Mouse (Mus musculus) kidney, embryonic 14.5 days (tissue): ENCODE measurements at regions not wholly inside any gene's neighbourhood (a gene's known extent, or its start where the extent isn't known, plus 50 kb on each side); places are given as distances from the start of the nearest gene placed in this dataset.
A peak's percentile ranks its signal among the peaks of the same experiment; 100 is the strongest.

ENCODE experiments used
- ATAC-seq: fragments of 200-750 bp; cut with Nextera tagmentation; 2 replicates; pipeline ENCODE4 v1.8.0; 2017; ENCODE audit warnings: moderate number of reproducible peaks, mild to moderate bottlenecking, moderate TSS enrichment, moderate library complexity; ENCODE audit not compliant: low FRiP score, low TSS enrichment
- H3K27ac ChIP-seq: fragments of 300-500 bp; sonication (generic); 2 replicates; pipeline ENCODE4 v1.5.1; 2014; ENCODE audit warnings: low read depth, mild to moderate bottlenecking, low read length, moderate library complexity, mixed read lengths
- H3K27me3 ChIP-seq: fragments of 300-500 bp; sonication (generic); 2 replicates; pipeline ENCODE4 v1.6.1; 2014; ENCODE audit warnings: mild to moderate bottlenecking, low read length; ENCODE audit not compliant: control insufficient read depth, insufficient read depth
- H3K36me3 ChIP-seq: fragments of 300-500 bp; sonication (generic); 2 replicates; pipeline ENCODE4 v1.6.1; 2014; ENCODE audit warnings: low read length, mixed read lengths; ENCODE audit not compliant: control insufficient read depth, insufficient read depth
- H3K4me1 ChIP-seq: fragments of 300-500 bp; sonication (generic); 2 replicates; pipeline ENCODE4 v1.6.1; 2014; ENCODE audit warnings: low read length, mixed read lengths; ENCODE audit not compliant: control insufficient read depth, insufficient read depth
- H3K4me2 ChIP-seq: fragments of 300-500 bp; sonication (generic); replicated peaks from 2 replicates; pipeline ENCODE4 v1.6.1; 2014; ENCODE audit warnings: low read depth, mild to moderate bottlenecking, low read length
- H3K4me3 ChIP-seq: fragments of 300-500 bp; sonication (generic); 2 replicates; pipeline ENCODE4 v1.5.1; 2014; ENCODE audit warnings: mild to moderate bottlenecking, low read length
- H3K9ac ChIP-seq: fragments of 300-500 bp; sonication (generic); 2 replicates; pipeline ENCODE4 v1.6.1; 2014; ENCODE audit warnings: low read depth, mild to moderate bottlenecking, low read length, moderate library complexity
- H3K9me3 ChIP-seq: fragments of 300-500 bp; sonication (generic); 2 replicates; pipeline ENCODE4 v1.6.1; 2016; ENCODE audit warnings: low read length; ENCODE audit not compliant: control insufficient read depth
- WGBS: fragments of 180-500 bp; shearing (Covaris S2); extraction: QIAGEN DNeasy Blood & Tissue Kit; methylation state at CpG from one replicate; pipeline ENCODE4 v1.1.7; 2014; 5-methylcytosine and 5-hydroxymethylcytosine counted together

GRCm38 (mm10) chr1:61236511-61236910 lies 258.8 kb downstream of the Icos start:
- Histone ChIP-seq H3K9me3 (no peaks in the 10 kb centered on the region), H3K4me3 (no peak overlapping the region), H3K27me3 (no peaks in the 10 kb centered on the region), H3K36me3 (no peaks in the 10 kb centered on the region), H3K27ac (no peak overlapping the region), H3K4me1 (0 out of 2 replicates have a peak, but pooled peaks cover 6% of the 10 kb centered on the region), H3K9ac (no peak overlapping the region), H3K4me2 (no peak overlapping the region)
- WGBS: 74% methylated on average over 2 of the region's 2 CpGs
- ATAC-seq: no peak

DNA sequence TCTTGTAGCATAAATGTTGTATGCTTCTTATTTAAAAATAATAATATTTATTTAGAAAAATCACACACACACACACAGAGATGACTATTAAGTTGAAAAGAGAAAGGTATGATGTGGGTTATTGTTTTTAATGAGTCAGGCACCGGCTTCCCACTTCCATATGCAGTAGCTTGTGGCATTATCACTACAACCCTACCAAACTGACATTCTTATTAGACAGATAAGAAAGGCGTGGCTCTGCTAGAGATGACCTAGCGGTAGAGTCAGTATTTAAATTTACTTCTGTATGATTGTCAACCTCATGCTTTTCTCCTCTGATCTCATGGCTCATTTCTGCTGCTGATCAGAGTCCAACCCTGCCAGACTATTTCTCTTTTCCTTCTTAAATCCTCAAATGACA lies 260.9 kb downstream of the Icos start:
- Histone ChIP-seq H3K27ac (no peak overlapping the region), H3K9me3 (no peaks in the 10 kb centered on the region), H3K27me3 (no peaks in the 10 kb centered on the region), H3K4me3 (no peak overlapping the region), H3K4me1 (0 out of 2 replicates have a peak, but pooled peaks cover 6% of the 10 kb centered on the region), H3K9ac (no peak overlapping the region), H3K36me3 (no peaks in the 10 kb centered on the region), H3K4me2 (no peak overlapping the region)
- ATAC-seq: no peak
- WGBS: 92% methylated on average over 3 of the region's 3 CpGs

DNA sequence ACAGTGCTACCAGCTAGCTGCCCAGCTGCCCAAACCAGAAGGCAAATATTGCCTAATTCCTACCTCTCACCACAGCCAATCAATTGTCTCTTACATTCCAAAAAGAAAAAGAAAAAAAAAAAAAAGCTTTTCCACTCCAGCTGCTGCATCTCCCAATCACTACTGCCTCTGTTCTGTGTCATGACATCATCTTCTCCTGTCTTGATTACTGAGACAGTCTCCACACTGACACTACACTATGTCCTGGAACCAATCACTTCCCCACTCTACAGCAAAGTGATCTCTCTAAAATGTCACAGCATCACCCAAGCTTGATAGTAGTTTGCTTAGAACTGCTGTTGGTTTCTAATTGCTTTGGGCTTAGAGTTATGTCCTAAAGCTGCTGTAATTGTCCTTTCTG lies 279.8 kb downstream of the Icos start:
- no peak overlapping the region for H3K9ac ChIP-seq
- no peak overlapping the region for H3K4me2 ChIP-seq
- no peaks in the 10 kb centered on the region for H3K27me3 ChIP-seq
- H3K4me1 ChIP-seq: no peaks in the 10 kb centered on the region
- H3K4me3 ChIP-seq: no peak overlapping the region
- no peaks in the 10 kb centered on the region for H3K36me3 ChIP-seq
- H3K27ac ChIP-seq: no peak overlapping the region
- no peaks in the 10 kb centered on the region for H3K9me3 ChIP-seq
- ATAC-seq: no peak

DNA sequence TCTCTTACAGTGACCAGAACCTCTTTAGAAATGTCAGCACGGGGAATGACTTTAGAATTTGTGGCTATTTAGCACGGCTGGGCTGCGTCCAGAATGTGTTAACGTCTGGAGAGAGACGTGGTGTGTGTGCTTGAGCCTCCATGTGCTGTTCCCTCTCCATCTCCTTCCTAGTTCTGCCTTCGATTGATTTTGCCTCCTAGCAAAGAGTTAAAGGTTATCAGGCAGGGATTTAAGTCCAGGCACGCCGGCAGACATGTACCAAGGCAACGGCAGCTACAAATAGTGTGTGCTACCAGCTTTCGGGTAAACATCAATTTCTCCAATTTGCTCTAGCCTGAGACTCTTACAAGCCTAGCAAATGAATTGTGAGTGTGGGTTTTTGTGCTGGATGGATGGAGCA lies 285.7 kb downstream of the Icos start:
- no peak overlapping the region for H3K9ac ChIP-seq
- H3K36me3 ChIP-seq: no peaks in the 10 kb centered on the region
- H3K27me3 ChIP-seq: no peaks in the 10 kb centered on the region
- WGBS: 40% methylated on average over 10 of the region's 10 CpGs
- no peak overlapping the region for H3K27ac ChIP-seq
- no peaks in the 10 kb centered on the region for H3K4me1 ChIP-seq
- no peak overlapping the region for H3K4me2 ChIP-seq
- no peak overlapping the region for H3K4me3 ChIP-seq
- no peaks in the 10 kb centered on the region for H3K9me3 ChIP-seq
- no peak for ATAC-seq

GRCm38 (mm10) chr1:61265706-61266127 lies 288.0 kb downstream of the Icos start:
- Histone ChIP-seq H3K4me3 (no peak overlapping the region), H3K9me3 (no peaks in the 10 kb centered on the region), H3K27ac (no peak overlapping the region), H3K4me1 (no peaks in the 10 kb centered on the region), H3K36me3 (no peaks in the 10 kb centered on the region), H3K27me3 (no peaks in the 10 kb centered on the region), H3K9ac (no peak overlapping the region), H3K4me2 (no peak overlapping the region)
- 14% methylated on average over 4 of the region's 4 CpGs for WGBS
- ATAC-seq: peak; percentile 55

DNA sequence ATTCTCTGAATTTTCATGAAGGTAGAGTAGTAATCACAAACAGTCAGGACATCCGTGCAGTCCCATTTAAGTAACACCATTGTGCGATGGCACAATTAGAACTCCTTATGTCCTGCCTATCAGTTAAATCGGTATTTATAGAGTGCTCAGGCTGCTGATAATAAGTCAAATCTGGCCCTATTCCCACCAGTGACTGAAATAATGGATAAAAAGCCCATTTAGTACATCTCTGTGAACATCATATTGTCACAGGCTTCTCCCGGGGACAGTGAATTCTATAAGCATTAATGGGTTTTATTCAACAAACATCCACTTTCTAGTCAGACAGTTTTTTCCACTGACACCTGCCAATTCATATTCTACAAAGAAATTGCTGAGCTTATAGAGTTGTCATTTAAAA lies 296.1 kb downstream of the Icos start:
- no peak for ATAC-seq
- 93% methylated on average over 4 of the region's 4 CpGs for WGBS
- Histone ChIP-seq H3K4me3 (no peak overlapping the region), H3K9ac (no peak overlapping the region), H3K4me1 (no peaks in the 10 kb centered on the region), H3K9me3 (no peaks in the 10 kb centered on the region), H3K36me3 (no peaks in the 10 kb centered on the region), H3K27ac (no peak overlapping the region), H3K27me3 (no peaks in the 10 kb centered on the region), H3K4me2 (no peak overlapping the region)

- WGBS: 80% methylated on average over 1 of the region's 1 CpGs
- ATAC-seq: no peak
Observed at GRCm38 (mm10) chr1:61274244-61274643, 296.5 kb downstream of the Icos start.

DNA sequence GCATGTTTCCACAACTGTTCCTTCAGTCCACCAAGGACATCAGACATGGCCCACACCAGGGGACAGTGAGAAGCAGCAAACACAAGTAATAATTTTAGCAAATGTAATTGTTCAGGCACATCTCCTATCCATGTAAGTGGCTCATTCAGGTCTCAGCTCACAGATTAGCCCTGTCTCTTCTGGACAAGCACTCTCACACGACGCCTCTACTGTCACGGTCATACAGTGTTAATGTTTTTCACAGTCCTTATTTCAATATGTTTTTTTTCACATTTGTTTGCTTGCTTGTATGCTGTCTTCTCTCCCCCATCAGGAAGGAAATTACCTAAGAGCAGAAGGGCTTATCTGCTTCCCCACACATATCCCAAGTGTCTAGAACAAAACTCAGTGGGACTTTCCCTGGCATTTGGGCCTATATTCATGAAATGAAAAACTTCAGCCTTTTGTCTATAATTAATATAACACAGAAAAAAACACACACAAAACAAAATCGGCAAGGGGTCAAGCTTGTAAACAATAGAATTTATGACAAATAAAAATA lies 299.5 kb downstream of the Icos start:
- WGBS: 86% methylated on average over 4 of the region's 4 CpGs
- no peaks in the 10 kb centered on the region for H3K4me1 ChIP-seq
- no peak overlapping the region for H3K4me3 ChIP-seq

More at GRCm38 (mm10) chr1:61274244-61274643, 296.5 kb downstream of the Icos start:
- no peaks in the 10 kb centered on the region for H3K27me3 ChIP-seq
- no peaks in the 10 kb centered on the region for H3K4me1 ChIP-seq
- H3K4me2 ChIP-seq: no peak overlapping the region
- no peak overlapping the region for H3K4me3 ChIP-seq
- no peak overlapping the region for H3K27ac ChIP-seq
- no peak overlapping the region for H3K9ac ChIP-seq
- H3K9me3 ChIP-seq: no peaks in the 10 kb centered on the region
- H3K36me3 ChIP-seq: no peaks in the 10 kb centered on the region

GRCm38 (mm10) chr1:61288185-61288584 lies 310.5 kb downstream of the Icos start:
- no peak overlapping the region for H3K4me3 ChIP-seq
- H3K4me2 ChIP-seq: no peak overlapping the region
- no peak overlapping the region for H3K27ac ChIP-seq
- ATAC-seq: no peak
- H3K36me3 ChIP-seq: no peaks in the 10 kb centered on the region
- H3K27me3 ChIP-seq: no peaks in the 10 kb centered on the region
- 0 out of 2 replicates have a peak, but pooled peaks cover 3% of the 10 kb centered on the region for H3K9me3 ChIP-seq
- no peak overlapping the region for H3K9ac ChIP-seq
- H3K4me1 ChIP-seq: no peaks in the 10 kb centered on the region
- WGBS: 78% methylated on average over 3 of the region's 3 CpGs

More for the DNA sequence above, 299.5 kb downstream of the Icos start:
- no peak for ATAC-seq
- H3K36me3 ChIP-seq: no peaks in the 10 kb centered on the region
- H3K9ac ChIP-seq: no peak overlapping the region
- no peaks in the 10 kb centered on the region for H3K9me3 ChIP-seq
- no peak overlapping the region for H3K4me2 ChIP-seq
- no peak overlapping the region for H3K27ac ChIP-seq
- no peaks in the 10 kb centered on the region for H3K27me3 ChIP-seq
